Mouse (Mus musculus) brain, embryonic 14.5 days (tissue): Measurements from ENCODE around the gene C1ql4.

Experiments used
- CTCF ChIP-seq: fragments of 200-500 bp; IDR thresholded peaks from 2 replicates; pipeline ENCODE4 v1.5.1; 2012; ENCODE audit warnings: inconsistent platforms, mild to moderate bottlenecking, moderate library complexity, borderline replicate concordance; ENCODE audit not compliant: insufficient read depth, insufficient read length; ENCODE audit errors: extremely low read depth
- POLR2A ChIP-seq: fragments of 200-500 bp; IDR thresholded peaks from 2 replicates; pipeline ENCODE4 v1.6.1; 2012; ENCODE audit warnings: mild to moderate bottlenecking, inconsistent platforms, borderline replicate concordance; ENCODE audit not compliant: poor library complexity, insufficient read depth, insufficient read length, severe bottlenecking; ENCODE audit errors: extremely low read depth

DNA sequence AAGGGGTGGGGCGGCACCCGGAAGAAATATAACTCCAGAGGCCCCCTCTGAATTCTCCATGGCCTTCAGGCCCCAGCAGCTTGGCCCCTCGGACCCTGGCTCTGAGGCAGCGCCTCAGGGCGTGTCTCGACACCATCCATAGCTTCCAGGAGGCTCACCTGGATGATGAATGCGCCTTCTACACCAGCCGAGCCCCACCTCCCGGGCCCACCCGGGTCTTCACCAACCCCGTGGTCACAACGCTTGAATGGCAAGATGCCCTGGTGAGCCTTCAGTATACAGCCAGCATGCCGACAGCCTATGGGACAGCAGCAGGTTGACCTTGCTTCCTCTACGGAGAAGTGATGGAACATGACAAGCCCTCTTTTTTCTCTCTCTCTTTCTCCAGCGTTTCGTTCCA, 4.8 kb downstream of the C1ql4 start:
- TF ChIP-seq CTCF (no peak), POLR2A (no peak)
